Mouse (Mus musculus) bone marrow macrophage, adult 2 months (primary cell): ENCODE measurements around the gene Paqr4.

ENCODE experiments used
- CTCF ChIP-seq: IDR thresholded peaks from 2 replicates; pipeline ENCODE4 v1.5.1; 2012; ENCODE audit warnings: low read depth, mild to moderate bottlenecking, low read length, moderate library complexity
- POLR2A ChIP-seq: IDR thresholded peaks from 2 replicates; pipeline ENCODE4 v1.6.1; 2012; ENCODE audit warnings: mild to moderate bottlenecking, low read depth, low read length, borderline replicate concordance

GRCm38 (mm10) chr17:23783352-23783751 is 42.7 kb upstream of the Paqr4 start:
- TF ChIP-seq CTCF (no peak), POLR2A (no peak)
